Mouse (Mus musculus) intestine, embryonic 14.5 days (tissue): ENCODE measurements around the gene Rtn4. TPM values are rescaled to one million over a fixed set of nuclear protein-coding genes. Genes with fewer than 3 reads are reported as not detected.

Experiments used
- ATAC-seq: fragments of 200-750 bp; cut with Nextera tagmentation; replicated peaks from 2 replicates; pipeline ENCODE4 v1.8.0; 2017; ENCODE audit warnings: low read depth, moderate number of reproducible peaks, moderate TSS enrichment, moderate library complexity; ENCODE audit not compliant: low FRiP score, low TSS enrichment
- DNase-seq: peaks from one replicate; pipeline ENCODE4 v3.0.0-alpha.2; 2018; ENCODE audit warnings: low spot score
- H3K27ac ChIP-seq: fragments of 300-500 bp; sonication (generic); 2 replicates; pipeline ENCODE4 v1.5.1; 2014; ENCODE audit warnings: low read depth, mild to moderate bottlenecking, control low read depth
- H3K27me3 ChIP-seq: fragments of 300-500 bp; sonication (generic); replicated peaks from 2 replicates; pipeline ENCODE4 v1.6.1; 2014; ENCODE audit warnings: low read length, control low read depth; ENCODE audit not compliant: control insufficient read depth, insufficient read depth
- H3K36me3 ChIP-seq: fragments of 300-500 bp; sonication (generic); 2 replicates; pipeline ENCODE4 v1.6.1; 2014; ENCODE audit warnings: low read length, control low read depth; ENCODE audit not compliant: control insufficient read depth, insufficient read depth
- H3K4me1 ChIP-seq: fragments of 300-500 bp; sonication (generic); replicated peaks from 2 replicates; pipeline ENCODE4 v1.6.1; 2014; ENCODE audit warnings: low read length, control low read depth, mixed read lengths; ENCODE audit not compliant: control insufficient read depth, insufficient read depth
- H3K4me2 ChIP-seq: fragments of 300-500 bp; sonication (generic); 2 replicates; pipeline ENCODE4 v1.6.1; 2014; ENCODE audit warnings: low read length
- H3K4me3 ChIP-seq: fragments of 300-500 bp; sonication (generic); 2 replicates; pipeline ENCODE4 v1.5.1; 2014; ENCODE audit warnings: low read depth, low read length, control low read depth, mixed read lengths
- H3K9ac ChIP-seq: fragments of 300-500 bp; sonication (generic); 2 replicates; pipeline ENCODE4 v1.6.1; 2014; ENCODE audit warnings: mild to moderate bottlenecking, low read length
- H3K9me3 ChIP-seq: fragments of 300-500 bp; sonication (generic); 2 replicates; pipeline ENCODE4 v1.6.1; 2016; ENCODE audit warnings: low read length, control low read depth; ENCODE audit not compliant: control insufficient read depth
- WGBS: fragments of 180-500 bp; shearing (Covaris S2); extraction: QIAGEN DNeasy Blood & Tissue Kit; methylation state at CpG from one replicate; pipeline ENCODE4 v1.1.7; 2014; 5-methylcytosine and 5-hydroxymethylcytosine counted together
- polyA plus RNA-seq: library from polyadenylated mRNA; unstranded; fragments of >200 nt; fragmentation: Nextera tagmentation; extraction: Ambion mirVana; gene quantifications from 2 replicates; pipeline ENCODE4 v1.2.1, GENCODE M21; 2014

Rtn4 gene
- polyA plus RNA-seq, 1 experiment from 2014 or later = 49.6 TPM

DNA sequence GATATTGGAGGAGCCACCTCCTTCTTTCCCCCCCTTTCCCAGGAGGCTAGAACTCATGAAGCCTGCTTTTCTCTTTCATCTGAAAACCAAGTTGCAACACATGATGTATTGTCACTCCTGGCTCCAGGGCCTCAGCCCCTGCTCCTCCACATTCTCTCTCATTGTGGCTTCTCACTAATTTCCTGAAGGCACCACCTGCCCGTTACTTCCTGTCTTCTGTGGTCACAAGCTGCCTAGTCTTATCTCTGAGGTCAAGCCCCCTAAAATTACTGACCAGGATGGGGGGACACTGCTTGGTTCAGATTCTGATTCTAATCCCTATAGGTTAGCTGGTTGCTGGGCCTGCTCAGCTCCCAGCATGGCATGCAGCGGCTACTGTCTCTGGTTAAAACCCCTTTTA lies 82.0 kb downstream of the Rtn4 start:
- DNase-seq (no peak), ATAC-seq (no peak)
- Histone ChIP-seq H3K9me3 (no peaks in the 10 kb centered on the region), H3K4me2 (no peak overlapping the region), H3K36me3 (no peaks in the 10 kb centered on the region), H3K4me3 (no peak overlapping the region), H3K27me3 (no peaks in the 10 kb centered on the region), H3K9ac (no peak overlapping the region), H3K27ac (peak overlapping the region; percentile 47), H3K4me1 (0 out of 2 replicates have a peak, but pooled peaks cover 4% of the 10 kb centered on the region)
- 56% methylated on average over 2 of the region's 2 CpGs for WGBS

DNA sequence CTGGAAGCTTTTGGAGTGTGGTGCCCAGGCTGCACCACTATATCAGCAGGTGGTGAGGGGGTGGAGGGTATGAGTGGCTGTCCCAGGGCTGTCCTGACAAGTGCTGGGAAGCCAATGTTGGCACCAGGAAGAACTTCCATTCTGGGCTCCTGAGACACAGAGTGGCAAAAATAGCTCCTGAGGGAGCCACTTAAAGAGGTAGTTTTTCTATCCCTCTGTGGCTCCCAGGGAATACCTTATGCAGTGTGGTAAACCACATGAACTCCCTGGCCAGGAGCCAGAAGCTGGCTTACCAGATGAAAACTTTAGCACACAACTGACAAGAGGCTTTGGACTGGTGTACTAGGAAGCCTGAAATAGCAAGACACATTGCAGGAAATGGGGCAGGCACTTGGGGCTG lies 85.2 kb downstream of the Rtn4 start:
- Histone ChIP-seq H3K27ac (no peak overlapping the region), H3K27me3 (no peaks in the 10 kb centered on the region), H3K9me3 (no peaks in the 10 kb centered on the region), H3K4me3 (no peak overlapping the region), H3K4me2 (no peak overlapping the region), H3K9ac (no peak overlapping the region), H3K36me3 (no peaks in the 10 kb centered on the region), H3K4me1 (0 out of 2 replicates have a peak, but pooled peaks cover 4% of the 10 kb centered on the region)
- no peak for DNase-seq
- no peak for ATAC-seq

DNA sequence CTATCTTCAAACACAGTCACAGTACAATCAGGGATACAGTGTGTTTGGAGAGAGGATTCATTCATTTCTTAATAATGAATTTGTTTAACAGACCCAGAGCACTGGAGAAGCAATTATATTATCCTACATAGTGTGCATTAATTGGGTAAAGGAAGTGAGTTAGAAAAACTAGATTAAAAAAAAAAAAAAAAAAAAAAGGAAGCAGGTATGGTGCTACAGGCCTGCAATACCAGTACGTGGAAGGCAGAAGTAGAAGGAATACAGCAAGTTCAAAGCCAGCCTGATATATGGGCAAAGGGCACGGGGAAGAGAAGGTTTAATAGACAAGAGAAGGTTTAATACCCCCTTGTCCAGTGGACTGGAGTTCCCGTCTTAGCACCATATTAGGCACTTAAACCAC lies 86.2 kb downstream of the Rtn4 start:
- Histone ChIP-seq H3K27me3 (no peaks in the 10 kb centered on the region), H3K9me3 (no peaks in the 10 kb centered on the region), H3K27ac (no peak overlapping the region), H3K4me2 (no peak overlapping the region), H3K9ac (no peak overlapping the region), H3K4me3 (no peak overlapping the region), H3K4me1 (0 out of 2 replicates have a peak, but pooled peaks cover 4% of the 10 kb centered on the region), H3K36me3 (no peaks in the 10 kb centered on the region)
- DNase-seq = no peak
- WGBS = 77% methylated on average over 3 of the region's 3 CpGs
- no peak for ATAC-seq

DNA sequence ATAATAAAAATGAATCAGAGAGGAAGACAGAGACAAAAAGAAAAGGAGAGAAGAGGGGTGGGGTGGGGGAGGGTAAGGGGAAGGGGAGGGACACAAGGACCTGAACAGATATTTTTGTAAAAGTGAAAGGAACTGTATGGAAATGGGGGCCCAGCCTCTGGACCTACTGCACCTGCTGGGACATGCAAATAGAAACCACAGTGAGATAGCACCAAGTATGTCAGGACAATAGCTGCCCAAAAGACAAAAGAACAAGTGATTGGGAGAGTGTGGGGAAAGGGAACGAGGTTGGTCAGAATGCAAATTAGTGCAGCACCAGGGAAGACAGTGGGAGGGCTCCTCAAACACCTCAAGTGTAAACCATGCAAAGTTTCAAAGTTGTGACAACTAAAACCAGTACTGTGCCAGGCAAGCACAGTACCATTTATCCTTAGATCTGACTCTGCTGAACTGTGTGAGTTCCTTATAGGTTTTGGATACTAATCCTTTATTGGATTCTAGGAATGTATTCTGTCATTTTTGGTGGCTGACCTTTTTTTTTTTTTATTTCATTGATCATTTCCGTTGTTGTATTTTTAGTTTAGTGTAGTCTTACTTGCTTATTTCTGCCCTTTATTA lies 86.8 kb downstream of the Rtn4 start:
- Histone ChIP-seq H3K9me3 (no peaks in the 10 kb centered on the region), H3K9ac (no peak overlapping the region), H3K27me3 (no peaks in the 10 kb centered on the region), H3K4me2 (no peak overlapping the region), H3K4me1 (0 out of 2 replicates have a peak, but pooled peaks cover 1% of the 10 kb centered on the region), H3K36me3 (no peaks in the 10 kb centered on the region), H3K4me3 (no peak overlapping the region), H3K27ac (no peak overlapping the region)
- 45% methylated on average over 2 of the region's 2 CpGs for WGBS
- no peak for ATAC-seq
- DNase-seq = no peak

DNA sequence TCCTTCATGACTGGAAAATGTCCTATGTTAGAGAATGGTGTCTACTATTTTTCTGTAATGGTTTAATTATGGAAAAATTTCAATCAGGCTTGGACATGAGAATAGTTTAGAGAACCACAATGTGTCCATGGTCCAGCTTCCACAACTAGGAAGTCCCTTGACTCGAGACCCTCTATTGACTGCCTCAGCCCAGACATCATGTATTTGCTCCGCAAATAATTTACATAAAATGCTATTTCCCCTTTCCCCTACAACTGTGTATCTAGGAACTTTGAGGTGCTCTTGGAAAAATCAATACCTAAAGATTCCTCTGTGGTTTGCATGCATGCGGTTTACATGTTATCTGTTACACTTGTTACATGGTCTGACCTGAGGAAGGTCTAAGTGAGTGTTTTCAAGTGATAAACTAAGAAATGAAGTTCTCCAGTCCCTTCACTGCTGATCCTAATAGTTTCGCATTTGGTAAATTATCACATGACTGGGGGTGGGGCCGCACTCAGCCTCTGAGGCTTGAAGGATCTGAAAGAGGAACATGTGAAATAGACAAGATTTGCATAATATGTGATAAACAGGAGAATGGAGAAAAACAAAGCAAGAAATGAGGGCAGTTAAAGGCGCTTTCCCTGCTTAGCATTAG lies 94.0 kb downstream of the Rtn4 start:
- H3K4me3 ChIP-seq = no peak overlapping the region

DNA sequence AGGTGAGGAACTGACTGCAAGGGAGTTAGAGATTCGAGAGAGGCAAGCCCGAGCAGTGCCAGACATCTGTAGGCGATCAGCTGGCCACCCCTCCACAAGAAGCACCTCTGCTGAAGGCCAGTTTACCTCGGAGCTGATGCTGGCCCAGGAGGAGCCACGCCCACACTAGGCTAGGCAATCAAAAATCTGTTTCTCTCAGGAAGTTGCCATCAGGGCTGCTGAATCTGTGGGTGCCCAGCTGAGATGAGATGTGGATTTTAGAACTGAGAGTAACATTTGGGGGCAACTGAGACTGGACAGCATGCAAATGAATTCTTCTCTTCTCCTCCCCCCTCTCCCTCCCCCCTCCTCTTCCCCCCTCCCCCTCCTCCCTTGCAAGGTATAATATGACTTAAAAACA lies 94.7 kb downstream of the Rtn4 start:
- Histone ChIP-seq H3K4me3 (no peak overlapping the region), H3K9ac (no peak overlapping the region), H3K9me3 (no peaks in the 10 kb centered on the region), H3K27me3 (no peaks in the 10 kb centered on the region), H3K27ac (no peak overlapping the region), H3K36me3 (no peaks in the 10 kb centered on the region), H3K4me1 (no peaks in the 10 kb centered on the region), H3K4me2 (no peak overlapping the region)
- DNase-seq (no peak), ATAC-seq (no peak)
- 11% methylated on average over 5 of the region's 5 CpGs for WGBS

More for the DNA sequence above, 94.0 kb downstream of the Rtn4 start:
- ATAC-seq (no peak), DNase-seq (no peak)
- Histone ChIP-seq H3K4me1 (no peaks in the 10 kb centered on the region), H3K27ac (no peak overlapping the region), H3K9ac (no peak overlapping the region), H3K9me3 (no peaks in the 10 kb centered on the region), H3K36me3 (no peaks in the 10 kb centered on the region), H3K27me3 (no peaks in the 10 kb centered on the region), H3K4me2 (no peak overlapping the region)
- WGBS = 81% methylated on average over 6 of the region's 6 CpGs

DNA sequence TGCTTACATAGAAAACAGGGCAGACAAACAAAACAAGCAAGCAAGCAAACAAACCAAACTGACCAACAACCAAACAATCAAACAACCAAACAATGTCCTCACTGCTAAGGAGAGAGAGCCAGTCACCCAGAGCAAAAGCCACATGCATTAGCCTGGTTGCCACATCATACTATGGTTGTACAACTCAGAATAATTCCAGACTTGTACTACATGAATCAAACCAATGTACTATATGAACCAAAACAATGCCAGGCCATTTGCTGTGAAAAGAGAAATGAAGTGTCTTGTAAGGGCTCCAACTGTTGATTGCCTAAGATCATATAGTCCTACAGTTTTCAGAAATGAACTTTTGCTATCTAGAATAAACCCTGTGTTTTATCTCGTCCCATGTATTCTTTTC lies 95.8 kb downstream of the Rtn4 start:
- Histone ChIP-seq H3K27ac (no peak overlapping the region), H3K36me3 (no peaks in the 10 kb centered on the region), H3K27me3 (no peaks in the 10 kb centered on the region), H3K9ac (no peak overlapping the region), H3K4me1 (no peaks in the 10 kb centered on the region), H3K4me3 (no peak overlapping the region), H3K4me2 (no peak overlapping the region), H3K9me3 (no peaks in the 10 kb centered on the region)
- no peak for DNase-seq
- no peak for ATAC-seq
- 68% methylated on average over 1 of the region's 1 CpGs for WGBS

DNA sequence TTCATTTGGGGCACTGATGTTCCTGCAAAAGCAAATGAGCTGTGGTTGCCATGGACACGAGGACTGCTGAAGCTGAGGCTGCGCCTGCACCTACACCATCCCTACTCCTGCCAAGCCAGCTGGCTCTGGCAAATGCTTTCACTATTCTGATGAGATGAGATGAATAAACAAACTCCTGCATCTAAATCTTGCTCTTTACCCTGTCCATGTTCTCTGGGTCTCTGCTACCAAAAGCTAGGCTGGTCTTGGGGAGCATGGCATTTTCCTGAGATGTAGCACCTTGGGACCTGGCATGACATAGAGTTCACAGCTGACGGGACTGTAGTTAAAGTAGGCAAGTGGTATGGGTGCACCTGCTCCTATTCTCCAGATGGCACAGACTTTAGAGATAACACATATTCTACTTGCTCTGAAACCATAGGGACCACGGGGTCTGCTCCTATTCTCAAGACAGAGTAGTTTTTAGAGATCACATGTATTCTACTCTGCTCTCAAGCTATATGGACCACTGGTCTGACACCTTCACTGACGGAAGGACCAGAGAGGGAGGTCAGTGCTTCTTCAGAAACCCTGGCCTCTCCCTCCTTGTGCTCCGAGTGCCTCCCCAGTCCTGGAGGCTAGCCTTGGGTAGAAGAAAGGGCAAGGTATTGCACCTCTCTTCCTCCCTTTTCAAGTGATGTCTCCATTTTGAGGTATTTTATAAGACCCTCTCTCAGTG lies 96.3 kb downstream of the Rtn4 start:
- no peak overlapping the region for H3K9ac ChIP-seq
- WGBS = 75% methylated on average over 6 of the region's 6 CpGs
- no peaks in the 10 kb centered on the region for H3K4me1 ChIP-seq
- DNase-seq (no peak), ATAC-seq (no peak)
- H3K9me3 ChIP-seq = no peaks in the 10 kb centered on the region
- no peaks in the 10 kb centered on the region for H3K27me3 ChIP-seq
- H3K36me3 ChIP-seq = no peaks in the 10 kb centered on the region
- no peak overlapping the region for H3K4me3 ChIP-seq
- H3K4me2 ChIP-seq = no peak overlapping the region
- H3K27ac ChIP-seq = no peak overlapping the region
